Mouse (Mus musculus) urinary bladder, postnatal 25 days (tissue): ENCODE measurements at regions not wholly inside any gene's neighbourhood (a gene's known extent, or its start where the extent isn't known, plus 50 kb on each side); places are given as distances from the start of the nearest gene placed in this dataset.

Experiments used
- DNase-seq: peaks from one replicate; pipeline ENCODE4 v3.0.0; 2022; ENCODE audit warnings: low spot score

GRCm38 (mm10) chr6:52481975-52482374, 158.2 kb downstream of the Hibadh start:
- DNase-seq, result no peak

GRCm38 (mm10) chr6:52486146-52486545, 154.0 kb downstream of the Hibadh start:
- no peak for DNase-seq

DNA sequence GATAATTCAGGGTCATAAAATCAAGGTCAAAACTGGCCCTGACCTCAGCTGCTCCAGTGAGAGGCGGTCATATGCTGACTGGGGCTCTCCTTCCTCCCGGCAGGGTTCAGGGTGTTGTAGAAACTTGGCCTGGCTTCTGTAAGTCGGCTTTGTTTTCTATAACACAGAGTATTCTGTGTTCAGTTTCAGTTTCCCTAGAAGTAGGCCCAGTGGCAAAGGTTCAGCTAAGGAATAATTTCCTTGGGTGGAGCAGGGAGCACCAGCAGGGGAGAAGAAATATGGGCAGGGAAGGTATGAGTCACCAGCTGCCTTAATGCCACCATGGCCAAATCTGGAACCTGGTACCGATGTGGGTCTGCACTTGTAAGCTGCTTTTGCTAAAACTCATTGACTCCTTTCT, 153.5 kb downstream of the Hibadh start:
- DNase-seq, result no peak

DNA sequence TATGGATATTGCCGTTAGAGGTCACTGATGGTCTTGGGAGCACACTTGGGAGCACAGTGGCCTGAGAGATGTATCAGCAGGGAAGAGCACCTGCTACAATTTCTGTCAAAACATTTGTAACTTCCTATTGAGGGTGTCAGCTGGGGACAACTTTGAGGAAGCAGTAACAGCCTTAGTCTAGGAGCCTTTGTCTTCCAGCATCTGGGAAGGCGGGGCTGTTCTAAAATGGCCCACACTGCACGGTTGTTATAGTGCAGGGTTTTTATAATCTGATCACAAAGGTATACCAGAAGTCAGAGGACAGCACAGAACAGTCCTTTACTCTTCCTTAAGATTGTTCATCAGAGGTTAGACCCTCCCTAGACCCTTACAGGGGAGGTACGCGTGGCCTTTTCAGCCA, 152.3 kb downstream of the Hibadh start:
- no peak for DNase-seq

- DNase-seq, result no peak
Measured at GRCm38 (mm10) chr6:52490264-52490775, 149.9 kb downstream of the Hibadh start.

DNA sequence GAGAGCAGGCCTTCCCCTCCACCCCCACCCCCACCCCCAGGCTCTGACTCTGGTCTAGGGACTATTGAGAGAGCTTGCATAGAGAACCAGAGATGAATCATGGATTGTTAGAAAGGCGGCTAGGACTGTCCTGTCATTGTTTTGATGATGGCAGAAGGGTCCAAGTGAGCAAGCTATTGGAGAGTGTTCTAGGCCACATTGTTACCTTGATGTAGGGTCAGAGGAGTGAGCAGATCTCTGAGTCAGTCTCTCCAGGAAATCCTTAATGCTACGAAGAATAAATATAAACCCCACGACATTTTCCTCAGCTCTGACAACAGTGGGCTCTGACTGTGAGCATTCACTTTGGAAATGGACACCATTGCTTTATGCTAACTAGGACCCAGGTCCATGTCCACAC, 144.9 kb downstream of the Hibadh start:
- DNase-seq, result no peak

GRCm38 (mm10) chr6:52495855-52496254, 144.3 kb downstream of the Hibadh start:
- DNase-seq, result no peak
